Mouse (Mus musculus): ENCODE data around the gene St3gal2.
A peak's percentile ranks its signal among the peaks of the same experiment; 100 is the strongest.

- TF ChIP-seq POLR2A (IDR thresholded peaks at IDR 0.05; ENCODE audit: extremely low read depth, insufficient read depth, low read length), result peak; percentile 74
- TF ChIP-seq CTCF (IDR thresholded peaks at IDR 0.05; ENCODE audit: extremely low read depth, insufficient read depth, low read length), result no peak
These were observed 17.7 kb upstream of the St3gal2 start, which contains the start of gene Fuk for GRCm38 (mm10) chr8:110901839-110902578.

All from cortical plate, adult 2 months (tissue).